Mouse (Mus musculus): ENCODE measurements around the gene Wdr1. TPM values are rescaled to one million over a fixed set of nuclear protein-coding genes. Genes with fewer than 3 reads are reported as not detected.

Gene Wdr1
- polyA plus RNA-seq, 1 experiment from 2014 or later: 158 TPM

DNA sequence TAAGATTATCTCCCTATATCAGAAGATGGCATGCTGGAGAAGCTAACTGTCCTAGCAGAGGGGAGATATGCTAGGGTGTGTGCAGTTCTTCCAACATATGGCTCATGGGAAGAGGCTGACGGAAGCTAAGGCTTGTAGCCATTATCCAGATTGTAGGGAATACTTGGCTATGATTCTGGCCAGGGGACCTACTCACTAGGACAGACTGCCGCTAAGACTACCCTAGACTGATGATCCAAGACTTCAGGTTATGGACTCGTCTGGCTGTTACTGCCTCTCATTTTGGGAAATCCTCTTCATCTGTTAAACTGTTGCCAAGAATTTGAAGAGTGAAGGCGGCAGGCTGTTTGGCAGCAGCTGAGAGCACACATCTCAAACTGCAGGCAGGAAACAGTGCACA, 20.0 kb upstream of the Wdr1 start:
- Histone ChIP-seq H3K4me3 (ENCODE audit: low read depth, low read length) (no peak overlapping the region), H3K27ac (ENCODE audit: low read length) (no peak overlapping the region), H3K27me3 (replicated peaks; ENCODE audit: insufficient read depth, low read length) (no peaks in the 10 kb centered on the region), H3K4me2 (replicated peaks; ENCODE audit: low read depth, low read length) (no peak overlapping the region), H3K36me3 (ENCODE audit: insufficient read depth, low read length) (no peaks in the 10 kb centered on the region), H3K9me3 (ENCODE audit: low read length) (no peaks in the 10 kb centered on the region), H3K9ac (replicated peaks; ENCODE audit: low read depth) (no peak overlapping the region), H3K4me1 (ENCODE audit: insufficient read depth, low read depth, low read length) (no peaks in the 10 kb centered on the region)
- 56% methylated on average over 4 of the region's 4 CpGs for WGBS
- no peak for DNase-seq (ENCODE audit: low spot score)
- TF ChIP-seq EP300 (IDR thresholded peaks at IDR 0.05) (no peak), CTCF (IDR thresholded peaks at IDR 0.05) (no peak)
- no peak for ATAC-seq

DNA sequence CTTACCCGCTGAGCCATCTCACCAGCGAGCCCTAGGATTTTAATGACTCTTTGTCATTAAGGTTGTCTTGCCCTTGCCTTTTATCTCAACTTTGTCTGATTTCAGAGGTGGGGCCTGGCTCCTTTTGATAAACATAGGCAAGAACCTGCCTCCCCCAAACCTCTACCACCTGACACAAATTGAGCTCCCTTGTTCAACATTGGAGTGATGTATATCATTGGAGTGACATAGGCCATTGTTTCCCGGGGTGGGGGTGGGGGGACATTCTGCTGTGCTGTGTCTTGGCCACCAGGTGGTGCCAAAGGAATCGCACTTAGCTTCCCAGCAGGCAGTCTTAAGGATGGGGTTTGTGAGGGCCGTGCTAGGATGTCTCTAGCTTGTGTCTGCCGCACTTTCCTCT, 17.7 kb upstream of the Wdr1 start:
- H3K9ac ChIP-seq (replicated peaks; ENCODE audit: low read depth): no peak overlapping the region
- peak; percentile 61 for DNase-seq (ENCODE audit: low spot score)
- ATAC-seq: peak; percentile 51
- H3K27me3 ChIP-seq (replicated peaks; ENCODE audit: insufficient read depth, low read length): no peaks in the 10 kb centered on the region
- H3K27ac ChIP-seq (ENCODE audit: low read length): no peak overlapping the region
- no peaks in the 10 kb centered on the region for H3K4me1 ChIP-seq (ENCODE audit: insufficient read depth, low read depth, low read length)
- H3K4me3 ChIP-seq (ENCODE audit: low read depth, low read length): no peak overlapping the region
- no peak overlapping the region for H3K4me2 ChIP-seq (replicated peaks; ENCODE audit: low read depth, low read length)
- no peaks in the 10 kb centered on the region for H3K36me3 ChIP-seq (ENCODE audit: insufficient read depth, low read length)
- 27% methylated on average over 6 of the region's 6 CpGs for WGBS
- no peaks in the 10 kb centered on the region for H3K9me3 ChIP-seq (ENCODE audit: low read length)
- TF ChIP-seq CTCF (IDR thresholded peaks at IDR 0.05) (peak; percentile 91), EP300 (IDR thresholded peaks at IDR 0.05) (no peak)

DNA sequence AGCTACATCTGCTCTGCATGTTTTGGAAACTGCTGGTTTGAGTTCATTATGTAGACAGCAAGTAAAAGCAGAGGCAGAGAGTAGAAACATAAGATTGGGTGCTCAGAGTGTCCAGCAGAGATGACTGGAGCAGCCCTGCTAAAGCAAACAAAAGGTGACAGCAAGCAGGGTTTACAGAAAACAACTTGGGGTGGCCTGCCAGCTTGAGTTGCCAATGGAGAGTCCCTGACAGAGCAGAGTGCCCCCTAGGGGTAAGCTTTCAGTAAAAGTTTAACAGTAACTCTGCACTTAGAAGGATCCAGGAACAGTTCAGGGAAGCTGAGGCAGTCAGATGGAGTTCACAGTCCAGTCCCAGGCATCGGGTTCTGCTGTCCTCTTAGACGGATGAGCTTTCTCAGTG, 7.9 kb upstream of the Wdr1 start:
- ATAC-seq (no peak), DNase-seq (ENCODE audit: low spot score) (no peak)
- H3K4me3 ChIP-seq (ENCODE audit: low read depth, low read length): no peak overlapping the region
- TF ChIP-seq CTCF (IDR thresholded peaks at IDR 0.05) (peak; percentile 51), EP300 (IDR thresholded peaks at IDR 0.05) (no peak)
- no peaks in the 10 kb centered on the region for H3K9me3 ChIP-seq (ENCODE audit: low read length)
- H3K27me3 ChIP-seq (replicated peaks; ENCODE audit: insufficient read depth, low read length): no peaks in the 10 kb centered on the region
- no peak overlapping the region for H3K9ac ChIP-seq (replicated peaks; ENCODE audit: low read depth)
- H3K36me3 ChIP-seq (ENCODE audit: insufficient read depth, low read length): no peaks in the 10 kb centered on the region
- H3K27ac ChIP-seq (ENCODE audit: low read length): no peak overlapping the region
- no peaks in the 10 kb centered on the region for H3K4me1 ChIP-seq (ENCODE audit: insufficient read depth, low read depth, low read length)
- WGBS: 53% methylated on average over 2 of the region's 2 CpGs
- H3K4me2 ChIP-seq (replicated peaks; ENCODE audit: low read depth, low read length): no peak overlapping the region

DNA sequence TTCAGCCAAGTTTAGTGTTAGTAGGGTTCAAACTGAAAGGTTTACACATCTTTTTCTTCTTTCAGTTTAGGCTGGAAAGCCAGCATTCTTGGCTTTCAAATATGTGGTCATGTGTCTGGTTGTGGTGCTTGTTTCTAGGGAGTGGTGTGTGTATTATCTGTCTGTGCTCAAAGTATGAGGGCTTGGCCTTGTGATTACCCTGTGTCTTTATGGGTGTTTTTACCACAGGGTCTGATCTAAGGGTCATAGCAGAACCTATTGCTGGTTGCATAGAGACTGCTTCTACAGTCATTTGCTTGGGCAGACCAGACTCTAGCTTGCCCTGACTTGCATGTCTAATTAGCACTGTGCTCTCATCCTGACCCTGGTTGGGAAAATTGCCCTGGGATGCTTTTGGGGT, 5.6 kb upstream of the Wdr1 start:
- no peak for ATAC-seq
- no peak overlapping the region for H3K4me3 ChIP-seq (ENCODE audit: low read depth, low read length)
- no peaks in the 10 kb centered on the region for H3K27me3 ChIP-seq (replicated peaks; ENCODE audit: insufficient read depth, low read length)
- H3K36me3 ChIP-seq (ENCODE audit: insufficient read depth, low read length): no peaks in the 10 kb centered on the region
- H3K4me1 ChIP-seq (ENCODE audit: insufficient read depth, low read depth, low read length): no peaks in the 10 kb centered on the region
- no peak overlapping the region for H3K4me2 ChIP-seq (replicated peaks; ENCODE audit: low read depth, low read length)
- no peak overlapping the region for H3K27ac ChIP-seq (ENCODE audit: low read length)
- no peak overlapping the region for H3K9ac ChIP-seq (replicated peaks; ENCODE audit: low read depth)
- no peak for DNase-seq (ENCODE audit: low spot score)
- TF ChIP-seq CTCF (IDR thresholded peaks at IDR 0.05): no peak
- no peak for TF ChIP-seq EP300 (IDR thresholded peaks at IDR 0.05)
- no peaks in the 10 kb centered on the region for H3K9me3 ChIP-seq (ENCODE audit: low read length)

DNA sequence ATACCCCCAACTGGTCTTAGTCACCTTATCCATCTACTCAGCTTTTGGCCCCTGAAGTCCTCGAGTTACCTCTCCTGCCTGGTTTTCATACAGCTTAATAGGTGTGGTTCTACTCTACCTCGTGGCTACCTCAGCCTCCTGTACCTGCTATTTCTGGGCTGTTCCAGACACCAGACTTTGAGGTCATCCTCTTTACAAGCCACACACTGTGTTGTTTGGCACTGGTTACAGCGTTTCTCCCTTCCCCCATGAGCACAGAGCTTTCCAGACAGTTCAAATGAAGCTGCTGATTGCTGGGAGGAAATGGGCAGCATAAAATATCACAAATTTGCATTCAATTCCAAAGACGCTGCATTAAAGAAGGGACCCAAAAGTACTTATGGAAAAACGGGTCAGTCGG, 1.8 kb upstream of the Wdr1 start:
- Histone ChIP-seq H3K36me3 (ENCODE audit: insufficient read depth, low read length) (no peaks in the 10 kb centered on the region), H3K27ac (ENCODE audit: low read length) (no peak overlapping the region), H3K4me2 (replicated peaks; ENCODE audit: low read depth, low read length) (no peak overlapping the region), H3K4me1 (ENCODE audit: insufficient read depth, low read depth, low read length) (peaks cover 6% of the 10 kb centered on the region), H3K9me3 (ENCODE audit: low read length) (no peaks in the 10 kb centered on the region), H3K27me3 (replicated peaks; ENCODE audit: insufficient read depth, low read length) (no peaks in the 10 kb centered on the region), H3K9ac (replicated peaks; ENCODE audit: low read depth) (no peak overlapping the region), H3K4me3 (ENCODE audit: low read depth, low read length) (no peak overlapping the region)
- TF ChIP-seq EP300 (IDR thresholded peaks at IDR 0.05) (no peak), CTCF (IDR thresholded peaks at IDR 0.05) (no peak)
- ATAC-seq: no peak
- no peak for DNase-seq (ENCODE audit: low spot score)
- WGBS: 68% methylated on average over 6 of the region's 6 CpGs

DNA sequence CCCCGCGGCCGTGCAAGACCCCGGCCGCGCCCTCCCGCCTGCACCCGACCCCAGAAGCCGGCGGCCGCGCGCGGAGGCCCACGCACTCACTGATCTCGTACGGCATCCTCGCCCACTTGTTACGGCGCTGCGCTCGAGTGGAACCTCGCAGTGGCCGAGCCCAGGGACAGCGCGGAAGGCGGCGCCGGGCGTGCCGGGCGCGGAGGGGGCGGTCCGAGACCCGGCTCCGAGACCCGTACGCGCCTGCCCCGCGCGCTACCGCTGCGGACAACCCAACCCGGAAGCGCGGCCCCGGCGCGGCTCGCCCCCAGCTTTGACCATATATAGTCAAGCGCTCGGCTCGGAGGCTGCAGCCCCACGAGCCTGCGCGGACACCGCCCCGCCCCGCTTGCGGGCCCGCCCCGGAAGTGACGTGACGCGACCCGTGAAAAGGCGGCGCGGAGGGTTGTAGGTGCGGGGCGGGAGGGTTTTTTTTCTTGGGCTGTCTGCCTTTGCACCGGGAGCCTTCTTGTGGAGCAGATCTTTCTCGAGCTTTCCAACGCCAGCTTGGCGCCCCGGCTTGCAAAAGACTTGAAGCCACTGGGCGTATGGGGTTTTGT, 1.5 kb downstream of the Wdr1 start:
- TF ChIP-seq CTCF (IDR thresholded peaks at IDR 0.05): no peak
- TF ChIP-seq EP300 (IDR thresholded peaks at IDR 0.05): 0 out of 2 replicates have a peak, but pooled peaks have one; percentile 6
- no peaks in the 10 kb centered on the region for H3K27me3 ChIP-seq (replicated peaks; ENCODE audit: insufficient read depth, low read length)
- H3K9me3 ChIP-seq (ENCODE audit: low read length): no peaks in the 10 kb centered on the region
- ATAC-seq: peak; percentile 99
- peaks cover 12% of the 10 kb centered on the region for H3K4me1 ChIP-seq (ENCODE audit: insufficient read depth, low read depth, low read length)
- DNase-seq (ENCODE audit: low spot score): peak; percentile 98
- peak overlapping the region; percentile 97 for H3K4me3 ChIP-seq (ENCODE audit: low read depth, low read length)
- 1% methylated on average over 62 of the region's 79 CpGs for WGBS
- peak overlapping the region; percentile 77 for H3K4me2 ChIP-seq (replicated peaks; ENCODE audit: low read depth, low read length)
- H3K27ac ChIP-seq (ENCODE audit: low read length): peak overlapping the region; percentile 98
- H3K9ac ChIP-seq (replicated peaks; ENCODE audit: low read depth): peak overlapping the region; percentile 87
- no peaks in the 10 kb centered on the region; the same call in none of the 2 replicates for H3K36me3 ChIP-seq (ENCODE audit: insufficient read depth, low read length)

All from lung, postnatal 0 days (tissue).